Mouse (Mus musculus): ENCODE data around the gene Tmem234. TPM values are rescaled to one million over a fixed set of nuclear protein-coding genes. Genes with fewer than 3 reads are reported as not detected.

Gene Tmem234
- polyA plus RNA-seq, 1 experiment from 2014 or later: 228 TPM

DNA sequence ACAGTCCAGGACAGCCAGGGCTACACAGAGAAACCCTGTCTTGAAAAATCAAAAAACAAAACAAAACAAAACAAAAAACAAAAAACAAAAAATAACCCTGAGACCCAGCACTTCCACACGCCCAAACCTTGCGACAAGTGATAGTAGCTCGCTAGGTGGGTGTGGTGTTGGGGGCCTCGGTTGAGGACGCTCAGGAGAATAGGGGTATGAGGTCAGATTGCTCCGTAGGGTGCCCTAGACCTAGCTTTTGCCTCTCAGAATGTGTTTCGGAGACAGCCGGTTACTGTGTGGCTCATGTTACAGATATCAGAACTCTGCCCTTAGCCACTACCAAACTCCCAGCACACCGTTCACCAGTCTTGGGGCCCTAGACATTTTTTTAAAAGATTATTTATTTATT lies 14.7 kb upstream of the Tmem234 start:
- 65% methylated on average over 9 of the region's 9 CpGs for WGBS
- Histone ChIP-seq H3K4me2 (peak overlapping the region; percentile 74), H3K27me3 (replicated peaks; ENCODE audit: control insufficient read depth, insufficient read depth, low read length) (no peaks in the 10 kb centered on the region), H3K9me3 (ENCODE audit: control insufficient read depth, low read length) (no peaks in the 10 kb centered on the region), H3K4me3 (ENCODE audit: low read depth, low read length) (peak overlapping the region; percentile 55), H3K36me3 (ENCODE audit: control insufficient read depth, insufficient read depth, low read length) (peaks cover under 1% of the 10 kb centered on the region), H3K9ac (ENCODE audit: low read depth, low read length) (peak overlapping the region; percentile 66), H3K4me1 (replicated peaks; ENCODE audit: control insufficient read depth, insufficient read depth, low read length) (peaks cover 11% of the 10 kb centered on the region), H3K27ac (ENCODE audit: low read depth, low read length) (peak overlapping the region; percentile 23)
- ATAC-seq (replicated peaks; ENCODE audit: low FRiP score) (peak; percentile 80), DNase-seq (ENCODE audit: low spot score) (no peak)

DNA sequence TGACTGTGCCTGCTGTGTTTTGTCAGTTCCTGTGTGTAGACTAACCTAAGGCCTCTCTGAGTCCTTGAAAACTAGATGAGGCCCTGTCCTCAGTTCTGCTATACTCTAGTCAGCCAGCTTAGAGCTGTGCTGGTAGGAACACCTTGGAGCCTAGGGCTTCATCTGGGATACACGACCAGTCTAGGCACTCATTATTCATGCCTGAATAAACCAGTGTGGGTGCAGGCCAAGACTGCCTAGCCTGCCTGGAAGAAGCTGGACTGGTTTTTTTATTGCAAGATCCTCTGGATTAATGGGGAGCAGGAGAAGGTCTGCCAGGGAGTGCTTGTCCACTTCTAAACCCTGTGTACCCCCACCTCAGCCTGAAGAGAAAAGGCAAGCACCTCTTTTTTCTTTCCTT lies 13.5 kb upstream of the Tmem234 start:
- Histone ChIP-seq H3K9ac (ENCODE audit: low read depth, low read length) (no peak overlapping the region), H3K4me3 (ENCODE audit: low read depth, low read length) (no peak overlapping the region), H3K27me3 (replicated peaks; ENCODE audit: control insufficient read depth, insufficient read depth, low read length) (no peaks in the 10 kb centered on the region), H3K4me1 (replicated peaks; ENCODE audit: control insufficient read depth, insufficient read depth, low read length) (peaks cover 11% of the 10 kb centered on the region), H3K4me2 (no peak overlapping the region), H3K36me3 (ENCODE audit: control insufficient read depth, insufficient read depth, low read length) (peaks cover 11% of the 10 kb centered on the region), H3K9me3 (ENCODE audit: control insufficient read depth, low read length) (no peaks in the 10 kb centered on the region), H3K27ac (ENCODE audit: low read depth, low read length) (no peak overlapping the region)
- no peak for ATAC-seq (replicated peaks; ENCODE audit: low FRiP score)
- no peak for DNase-seq (ENCODE audit: low spot score)
- WGBS: 69% methylated on average over 1 of the region's 1 CpGs

DNA sequence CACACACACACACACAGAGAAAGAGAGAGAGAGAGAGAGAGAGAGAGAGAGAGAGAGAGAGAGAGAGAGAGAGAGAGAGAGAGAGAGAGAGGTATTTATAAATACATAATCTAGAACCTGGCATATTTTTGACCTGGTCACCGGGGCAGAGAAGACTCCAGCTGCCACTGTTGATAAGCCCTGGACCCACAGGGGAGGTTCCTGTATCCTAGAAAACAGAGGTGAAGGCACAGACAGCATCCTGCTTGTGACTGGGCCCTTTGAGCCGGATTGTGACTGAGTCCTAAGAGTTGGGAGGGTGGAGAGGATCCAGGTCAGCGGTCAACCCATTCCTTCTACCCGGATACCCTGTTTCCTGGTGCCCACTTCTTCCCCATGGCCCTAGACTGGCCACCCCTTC lies 11.6 kb upstream of the Tmem234 start:
- H3K4me3 ChIP-seq (ENCODE audit: low read depth, low read length): no peak overlapping the region
- H3K36me3 ChIP-seq (ENCODE audit: control insufficient read depth, insufficient read depth, low read length): peaks cover 25% of the 10 kb centered on the region
- ATAC-seq (replicated peaks; ENCODE audit: low FRiP score): peak; percentile 42
- no peaks in the 10 kb centered on the region for H3K9me3 ChIP-seq (ENCODE audit: control insufficient read depth, low read length)
- no peaks in the 10 kb centered on the region for H3K27me3 ChIP-seq (replicated peaks; ENCODE audit: control insufficient read depth, insufficient read depth, low read length)
- WGBS: 40% methylated on average over 4 of the region's 4 CpGs
- DNase-seq (ENCODE audit: low spot score): no peak
- H3K4me2 ChIP-seq: no peak overlapping the region
- H3K27ac ChIP-seq (ENCODE audit: low read depth, low read length): no peak overlapping the region
- H3K4me1 ChIP-seq (replicated peaks; ENCODE audit: control insufficient read depth, insufficient read depth, low read length): peaks cover 11% of the 10 kb centered on the region
- H3K9ac ChIP-seq (ENCODE audit: low read depth, low read length): no peak overlapping the region

DNA sequence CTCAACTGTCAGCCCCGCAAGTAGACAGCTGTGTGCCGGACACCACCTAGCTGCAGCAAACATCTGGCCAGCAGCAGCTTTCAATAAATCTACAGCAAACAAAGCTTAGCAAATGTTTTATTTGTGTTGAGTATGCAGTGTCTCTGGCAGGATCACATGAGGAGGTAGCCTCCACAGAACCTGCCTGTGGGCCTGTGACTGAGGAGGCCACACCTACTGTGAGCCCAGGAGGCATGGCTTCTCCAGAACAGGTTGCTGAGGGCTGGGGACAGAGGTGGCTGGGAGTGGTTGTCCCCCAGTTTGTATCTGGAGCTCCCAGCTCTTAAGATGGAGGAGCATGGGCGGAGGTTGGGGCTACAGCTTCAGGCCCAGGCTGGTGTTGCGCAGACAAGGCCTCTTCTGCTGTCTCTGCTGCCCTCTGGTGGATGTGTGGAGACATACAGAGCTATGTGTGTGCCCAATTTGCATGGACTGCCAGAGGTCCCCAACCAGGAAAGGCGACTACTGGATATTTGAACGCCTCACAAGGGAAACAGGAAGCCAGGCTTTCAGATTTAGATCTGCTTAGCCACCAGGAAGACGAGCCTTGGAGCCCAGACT lies 8.1 kb downstream of the Tmem234 start:
- peak; percentile 82 for ATAC-seq (replicated peaks; ENCODE audit: low FRiP score)
- H3K36me3 ChIP-seq (ENCODE audit: control insufficient read depth, insufficient read depth, low read length): peaks cover 30% of the 10 kb centered on the region

DNA sequence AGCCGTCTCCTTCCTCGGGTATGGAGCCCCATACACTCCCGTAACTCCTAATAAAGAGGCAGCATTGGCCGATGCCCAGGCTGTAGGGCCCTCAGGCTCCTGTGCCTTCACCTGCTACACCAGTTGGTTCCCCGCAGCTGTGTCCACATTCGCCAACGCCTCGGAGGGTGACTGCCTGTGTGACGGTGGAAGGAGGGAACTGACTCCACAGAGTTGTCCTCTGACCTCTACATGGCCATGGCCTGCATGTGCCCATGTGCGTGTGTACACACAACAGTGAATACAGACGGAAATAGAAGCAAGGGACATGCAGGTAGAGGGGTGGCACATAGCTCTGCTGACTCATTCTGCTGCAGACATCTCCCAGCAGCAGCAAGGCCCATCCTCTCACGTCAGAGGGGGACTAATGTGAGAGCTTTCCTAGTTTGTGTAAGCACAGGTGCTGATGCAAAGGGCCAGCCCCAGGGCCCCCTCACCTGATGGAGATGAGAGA lies 8.7 kb downstream of the Tmem234 start:
- Histone ChIP-seq H3K4me1 (replicated peaks; ENCODE audit: control insufficient read depth, insufficient read depth, low read length) (peaks cover 5% of the 10 kb centered on the region), H3K27me3 (replicated peaks; ENCODE audit: control insufficient read depth, insufficient read depth, low read length) (no peaks in the 10 kb centered on the region), H3K4me3 (ENCODE audit: low read depth, low read length) (no peak overlapping the region), H3K4me2 (no peak overlapping the region), H3K9me3 (ENCODE audit: control insufficient read depth, low read length) (no peaks in the 10 kb centered on the region), H3K9ac (ENCODE audit: low read depth, low read length) (no peak overlapping the region), H3K27ac (ENCODE audit: low read depth, low read length) (peak overlapping the region; percentile 43; the same call in 1 of the 2 replicates), H3K36me3 (ENCODE audit: control insufficient read depth, insufficient read depth, low read length) (peaks cover 24% of the 10 kb centered on the region)
- DNase-seq (ENCODE audit: low spot score): no peak
- ATAC-seq (replicated peaks; ENCODE audit: low FRiP score): 0 out of 2 replicates have a peak, but pooled peaks have one; percentile 4
- 79% methylated on average over 12 of the region's 12 CpGs for WGBS

More for the DNA sequence above, 8.1 kb downstream of the Tmem234 start:
- WGBS: 34% methylated on average over 7 of the region's 7 CpGs
- Histone ChIP-seq H3K27ac (ENCODE audit: low read depth, low read length) (peak overlapping the region; percentile 43; the same call in 1 of the 2 replicates), H3K27me3 (replicated peaks; ENCODE audit: control insufficient read depth, insufficient read depth, low read length) (no peaks in the 10 kb centered on the region), H3K4me3 (ENCODE audit: low read depth, low read length) (no peak overlapping the region), H3K9me3 (ENCODE audit: control insufficient read depth, low read length) (no peaks in the 10 kb centered on the region), H3K9ac (ENCODE audit: low read depth, low read length) (no peak overlapping the region), H3K4me2 (no peak overlapping the region), H3K4me1 (replicated peaks; ENCODE audit: control insufficient read depth, insufficient read depth, low read length) (peaks cover 5% of the 10 kb centered on the region)
- DNase-seq (ENCODE audit: low spot score): peak; percentile 70

DNA sequence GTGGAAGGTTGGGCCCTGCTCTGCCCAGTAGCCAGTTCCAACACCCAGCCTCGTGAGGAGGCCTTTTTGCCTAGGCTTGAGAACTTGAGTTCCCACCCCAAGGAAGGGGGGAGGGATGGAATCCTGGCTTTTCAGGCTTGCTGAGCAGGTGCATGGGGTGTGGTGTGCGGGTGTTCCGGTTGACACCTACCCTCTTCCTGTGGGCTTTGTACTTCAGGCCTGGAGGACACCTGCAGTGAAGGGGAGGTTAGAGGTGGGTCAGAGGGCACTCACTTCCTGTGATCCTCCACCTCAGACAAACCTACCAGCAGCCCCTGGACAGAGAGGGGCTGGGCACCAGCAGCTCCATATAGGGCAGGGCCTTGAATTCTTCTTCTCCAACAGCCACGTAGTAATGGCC lies 9.6 kb downstream of the Tmem234 start:
- no peaks in the 10 kb centered on the region for H3K9me3 ChIP-seq (ENCODE audit: control insufficient read depth, low read length)
- 80% methylated on average over 4 of the region's 4 CpGs for WGBS
- peaks cover 18% of the 10 kb centered on the region for H3K36me3 ChIP-seq (ENCODE audit: control insufficient read depth, insufficient read depth, low read length)
- no peak overlapping the region for H3K4me2 ChIP-seq
- H3K4me1 ChIP-seq (replicated peaks; ENCODE audit: control insufficient read depth, insufficient read depth, low read length): peaks cover 5% of the 10 kb centered on the region
- no peak overlapping the region for H3K27ac ChIP-seq (ENCODE audit: low read depth, low read length)
- H3K27me3 ChIP-seq (replicated peaks; ENCODE audit: control insufficient read depth, insufficient read depth, low read length): no peaks in the 10 kb centered on the region
- DNase-seq (ENCODE audit: low spot score) (no peak), ATAC-seq (replicated peaks; ENCODE audit: low FRiP score) (no peak)
- no peak overlapping the region for H3K4me3 ChIP-seq (ENCODE audit: low read depth, low read length)
- no peak overlapping the region for H3K9ac ChIP-seq (ENCODE audit: low read depth, low read length)

DNA sequence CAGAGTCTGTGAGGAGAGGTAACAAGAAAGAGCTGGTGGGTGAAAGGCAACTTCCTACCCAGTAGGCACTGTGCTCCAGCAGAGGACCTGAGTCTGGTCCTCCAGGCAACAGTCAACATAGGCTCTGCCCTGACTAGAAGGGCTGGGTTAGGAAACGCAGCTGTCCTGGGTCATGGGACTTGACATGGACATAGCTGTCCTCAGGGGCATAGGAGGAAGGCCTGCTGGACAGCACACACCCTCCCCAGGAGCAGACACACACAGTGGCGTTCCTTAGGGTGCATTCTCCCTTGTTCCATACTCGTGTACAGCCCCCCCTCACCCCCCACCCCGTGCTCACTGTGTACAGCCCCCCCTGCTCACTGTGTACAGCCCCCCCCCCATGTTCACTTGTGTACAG lies 10.0 kb downstream of the Tmem234 start:
- Histone ChIP-seq H3K36me3 (ENCODE audit: control insufficient read depth, insufficient read depth, low read length) (peaks cover 15% of the 10 kb centered on the region), H3K27ac (ENCODE audit: low read depth, low read length) (no peak overlapping the region), H3K4me1 (replicated peaks; ENCODE audit: control insufficient read depth, insufficient read depth, low read length) (peaks cover 5% of the 10 kb centered on the region), H3K4me3 (ENCODE audit: low read depth, low read length) (no peak overlapping the region), H3K9me3 (ENCODE audit: control insufficient read depth, low read length) (no peaks in the 10 kb centered on the region), H3K27me3 (replicated peaks; ENCODE audit: control insufficient read depth, insufficient read depth, low read length) (no peaks in the 10 kb centered on the region), H3K4me2 (no peak overlapping the region), H3K9ac (ENCODE audit: low read depth, low read length) (no peak overlapping the region)
- DNase-seq (ENCODE audit: low spot score): no peak
- WGBS: 82% methylated on average over 4 of the region's 4 CpGs
- no peak for ATAC-seq (replicated peaks; ENCODE audit: low FRiP score)

DNA sequence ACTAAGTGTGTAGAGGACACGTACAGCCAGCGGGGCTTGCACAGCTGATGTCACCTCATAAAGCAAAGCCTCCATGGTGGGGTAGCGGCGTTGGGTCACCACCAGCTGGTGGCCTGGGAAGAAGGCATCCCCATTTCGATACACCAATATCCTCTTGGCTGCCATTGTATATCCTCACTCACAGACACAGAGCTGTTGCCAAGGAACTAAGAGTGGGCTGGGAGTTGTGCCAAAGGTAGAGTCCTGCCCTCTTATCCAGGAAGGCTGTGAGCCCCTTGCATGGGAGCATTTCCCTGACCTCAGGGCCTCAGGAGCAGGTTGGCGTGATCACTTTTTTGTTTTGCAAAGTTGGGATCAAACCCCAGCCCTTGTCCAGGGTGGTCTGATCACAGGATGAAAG lies 13.6 kb downstream of the Tmem234 start, which contains the start of gene Dcdc2b:
TSS of gene Dcdc2b (minus strand) at position 165 of the 400 bp plus-strand sequence.
- no peaks in the 10 kb centered on the region for H3K27me3 ChIP-seq (replicated peaks; ENCODE audit: control insufficient read depth, insufficient read depth, low read length)
- no peaks in the 10 kb centered on the region for H3K9me3 ChIP-seq (ENCODE audit: control insufficient read depth, low read length)
- no peak within 1 kb of the TSS for H3K27ac ChIP-seq (ENCODE audit: low read depth, low read length)
- no peak within 1 kb of the TSS for H3K4me3 ChIP-seq (ENCODE audit: low read depth, low read length)
- peaks cover 1% of the 10 kb centered on the region for H3K4me1 ChIP-seq (replicated peaks; ENCODE audit: control insufficient read depth, insufficient read depth, low read length)
- H3K36me3 ChIP-seq (ENCODE audit: control insufficient read depth, insufficient read depth, low read length): peaks cover 5% of the 10 kb centered on the region; the same call in 1 of the 2 replicates
- DNase-seq (ENCODE audit: low spot score): no peak
- WGBS: 85% methylated on average over 6 of the region's 6 CpGs
- H3K4me2 ChIP-seq: no peak within 1 kb of the TSS
- H3K9ac ChIP-seq (ENCODE audit: low read depth, low read length): no peak within 1 kb of the TSS
- ATAC-seq (replicated peaks; ENCODE audit: low FRiP score): no peak

DNA sequence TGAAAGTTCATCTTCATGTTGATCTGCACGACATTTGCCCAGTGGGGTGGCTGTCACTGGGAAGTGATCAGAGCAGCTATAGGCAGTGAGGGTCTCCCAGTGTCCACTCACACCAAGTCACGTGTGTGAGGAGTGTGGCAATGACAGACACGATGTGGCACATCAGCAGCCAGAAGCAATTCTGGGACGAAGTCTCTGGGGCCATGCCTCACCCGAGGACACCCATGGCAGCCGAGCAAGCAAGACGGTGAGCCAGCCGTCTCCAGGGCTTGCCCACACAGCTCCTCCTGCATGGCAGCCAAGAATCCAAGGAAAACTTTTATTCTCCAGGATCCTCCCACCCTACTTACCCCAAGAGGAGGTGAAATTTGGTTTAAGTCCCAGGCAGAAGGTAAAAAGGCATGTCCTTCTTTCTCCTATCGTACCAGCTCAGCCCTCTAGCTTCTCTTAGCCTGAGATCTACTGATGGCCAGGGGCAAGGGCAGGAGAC lies 15.4 kb downstream of the Tmem234 start:
- H3K4me1 ChIP-seq (replicated peaks; ENCODE audit: control insufficient read depth, insufficient read depth, low read length): peaks cover 3% of the 10 kb centered on the region
- H3K27me3 ChIP-seq (replicated peaks; ENCODE audit: control insufficient read depth, insufficient read depth, low read length): no peaks in the 10 kb centered on the region
- ATAC-seq (replicated peaks; ENCODE audit: low FRiP score) (no peak), DNase-seq (ENCODE audit: low spot score) (no peak)
- no peak overlapping the region for H3K4me2 ChIP-seq
- H3K9ac ChIP-seq (ENCODE audit: low read depth, low read length): no peak overlapping the region
- no peak overlapping the region for H3K4me3 ChIP-seq (ENCODE audit: low read depth, low read length)
- H3K9me3 ChIP-seq (ENCODE audit: control insufficient read depth, low read length): no peaks in the 10 kb centered on the region
- 87% methylated on average over 9 of the region's 9 CpGs for WGBS
- H3K36me3 ChIP-seq (ENCODE audit: control insufficient read depth, insufficient read depth, low read length): peaks cover 5% of the 10 kb centered on the region; the same call in 1 of the 2 replicates
- H3K27ac ChIP-seq (ENCODE audit: low read depth, low read length): no peak overlapping the region

Measured in liver, embryonic 11.5 days (tissue).